Comparison of ENCODE assay signal across 9 mouse cellular contexts in genomic region chr7:29367166-29368003, GRCm38 (mm10).
DNase-seq lines count a peak whose midpoint lies in the region; TF ChIP-seq lines count a peak whose summit lies in the region.
"Had no signal": no experiment of that assay in that cellular context is flagged by ENCODE, and none has a peak within 500 bp of the region (broad histone marks: within the 10 kb centered on the region; RNA-seq: fewer than 3 reads in every experiment).

No protein-coding gene starts in this region.

- peak overlapping the region; percentile 92 for H3K27ac ChIP-seq in left cerebral cortex, adult 2 months
- H3K27ac ChIP-seq in heart, adult 2 months = no peak overlapping the region
- no peak overlapping the region for H3K27ac ChIP-seq in heart, embryonic 10.5 days
- H3K27ac ChIP-seq: liver, embryonic 13.5 days had no signal

- DNase-seq in layer of hippocampus, adult 9-11 months = peak; percentile 47
- DNase-seq in layer of hippocampus, postnatal 25 days (ENCODE audit: extremely low spot score in 1 of 2, low spot score in 1 of 2) = no peak
- peak; percentile 53 to 54 for DNase-seq in cerebellum, postnatal 36 days
- DNase-seq in left cerebral cortex, adult 2 months (ENCODE audit: extremely low spot score in 1 of 2, low spot score in 2 of 2) = peak in 1 of 2 experiments; percentile 56
- DNase-seq in retina, postnatal 1 day = peak; percentile 74
- no peak for DNase-seq in heart, adult 2 months
- DNase-seq in heart, embryonic 10.5 days (ENCODE audit: low spot score) = no peak
- DNase-seq in spleen, adult 12 weeks (ENCODE audit: low spot score) = no peak
- DNase-seq: liver, embryonic 13.5 days had no signal

- intact Hi-C loops in left cerebral cortex, adult 2 months (cut with DNase I) = loop anchor here (10.0 kb wide), 1 partner anchor 193 kb away; the partner anchor contains the start of genes Ggn and Spred3
- intact Hi-C loops in heart, adult 2 months (cut with DNase I) = no loop called here

- H3K4me3 ChIP-seq in left cerebral cortex, adult 2 months = no peak overlapping the region
- H3K4me3 ChIP-seq in heart, adult 2 months = no peak overlapping the region
- H3K4me3 ChIP-seq in heart, embryonic 10.5 days = no peak overlapping the region
- H3K4me3 ChIP-seq: liver, embryonic 13.5 days had no signal

- H3K9me3 ChIP-seq in heart, embryonic 10.5 days = no peaks in the 10 kb centered on the region
- H3K9me3 ChIP-seq: liver, embryonic 13.5 days had no signal

- H3K79me2 ChIP-seq in heart, adult 2 months (replicated peaks; ENCODE audit: control insufficient read depth, insufficient read depth, low read length) = no peaks in the 10 kb centered on the region

- no peak for TF ChIP-seq CTCF in left cerebral cortex, adult 2 months (IDR thresholded peaks at IDR 0.05)
- TF ChIP-seq CTCF in heart, adult 2 months (IDR thresholded peaks at IDR 0.05) = no peak

- 87% methylated on average over 13 of the region's 13 CpGs for WGBS in heart, adult 2 months
- 76% methylated on average over 13 of the region's 13 CpGs for WGBS in heart, embryonic 10.5 days

- H3K9ac ChIP-seq in heart, adult 2 months (ENCODE audit: low read depth, low read length) = no peak overlapping the region
- H3K9ac ChIP-seq: liver, embryonic 13.5 days had no signal

- no peaks in the 10 kb centered on the region for H3K36me3 ChIP-seq in heart, adult 2 months (ENCODE audit: control insufficient read depth, insufficient read depth, low read length)
- H3K36me3 ChIP-seq in heart, embryonic 10.5 days = peaks cover 5% of the 10 kb centered on the region; the same call in 1 of the 2 replicates

- no peak for TF ChIP-seq EP300 in heart, adult 2 months (IDR thresholded peaks at IDR 0.05; ENCODE audit: insufficient read depth, low read depth, low read length)

- TF ChIP-seq POLR2A in heart, adult 2 months (IDR thresholded peaks at IDR 0.05; ENCODE audit: insufficient read depth, low read depth, low read length) = no peak

- no peaks in the 10 kb centered on the region for H3K4me1 ChIP-seq in heart, adult 2 months (ENCODE audit: control insufficient read depth, insufficient read depth, low read length)
- 0 out of 2 replicates have a peak, but pooled peaks cover 8% of the 10 kb centered on the region for H3K4me1 ChIP-seq in heart, embryonic 10.5 days
- H3K4me1 ChIP-seq: liver, embryonic 13.5 days had no signal

- no peaks in the 10 kb centered on the region for H3K27me3 ChIP-seq in heart, adult 2 months (ENCODE audit: control insufficient read depth, insufficient read depth, low read length)
- 0 out of 2 replicates have a peak, but pooled peaks cover 11% of the 10 kb centered on the region for H3K27me3 ChIP-seq in heart, embryonic 10.5 days (ENCODE audit: insufficient read depth, poor library complexity, severe bottlenecking)
- H3K27me3 ChIP-seq: liver, embryonic 13.5 days had no signal

Comparison
In these comparisons a context has a peak if more than half of its experiments do, and no peak if none do; other contexts are left out.
1. DNase-seq: peak in layer of hippocampus, adult 9-11 months (single experiment), cerebellum, postnatal 36 days (2 of 2) and retina, postnatal 1 day (single experiment); none in layer of hippocampus, postnatal 25 days (0 of 2), heart, adult 2 months (0 of 2), heart, embryonic 10.5 days (single experiment) and spleen, adult 12 weeks (single experiment).